Mouse (Mus musculus): ENCODE results near the gene Spata19.

The Spata19 gene

DNA sequence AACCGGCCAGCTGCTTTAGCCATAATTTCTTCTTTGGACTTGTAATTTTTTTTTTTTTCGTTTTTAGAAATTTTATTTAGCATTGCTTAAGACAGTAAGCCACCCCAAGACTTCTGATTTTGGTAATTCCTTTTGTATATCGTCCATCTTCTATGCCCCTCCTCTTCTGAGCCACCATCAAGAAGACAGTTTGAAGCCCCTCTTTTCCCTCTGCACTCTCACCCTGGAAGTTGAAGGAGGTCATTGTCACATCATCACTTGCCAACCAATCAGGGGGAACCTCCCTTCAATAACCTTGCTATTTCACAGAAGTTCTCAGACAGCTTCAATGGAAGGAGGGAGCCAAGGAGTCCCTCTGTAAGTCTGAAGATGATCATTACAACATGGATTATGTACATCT lies at the start of gene Spata19:
Gene Spata19 (plus strand): TSS at position 301 of the 400 bp plus-strand sequence.
- DNase-seq: no peak

DNA sequence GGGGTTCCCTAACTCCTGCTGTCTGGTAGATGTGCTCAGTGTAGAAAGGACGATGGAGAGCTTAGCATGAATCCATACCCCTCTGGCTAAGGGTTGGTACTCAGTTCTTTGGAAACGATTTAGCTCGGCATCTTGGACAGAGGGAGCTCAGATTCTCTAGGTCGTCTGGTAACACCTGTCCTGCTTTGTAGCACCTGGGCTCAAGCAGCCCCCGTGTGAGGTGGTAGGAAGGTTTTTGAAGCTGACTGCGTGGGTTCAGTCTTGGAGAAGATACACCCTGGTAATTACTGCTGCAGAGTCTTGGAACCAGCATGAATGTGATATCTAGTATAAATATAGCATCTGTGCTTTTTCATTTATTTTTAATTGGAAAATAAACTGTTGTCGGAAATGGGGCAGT lies 43.5 kb upstream of the Spata19 start:
- DNase-seq: peak; percentile 30

DNA sequence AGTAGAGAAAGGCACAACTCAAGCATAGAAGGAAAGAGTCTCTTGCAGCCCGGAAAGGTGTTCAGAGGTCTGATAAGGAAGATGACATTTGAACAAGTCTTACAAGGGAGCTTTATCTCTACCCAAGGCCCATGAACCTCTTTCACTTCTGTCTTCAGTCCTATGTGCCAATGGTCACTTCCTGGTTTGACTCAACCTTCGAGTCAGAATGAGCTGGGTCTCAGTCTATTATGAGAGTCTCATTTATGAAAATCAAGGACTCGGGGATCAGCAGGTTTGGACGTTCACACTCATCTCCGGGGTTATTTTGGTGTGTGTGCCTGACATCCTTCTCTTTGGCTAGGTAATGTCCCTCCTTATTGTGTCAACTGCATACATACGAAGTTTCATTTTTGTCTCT lies 38.7 kb upstream of the Spata19 start:
- no peak for DNase-seq

DNA sequence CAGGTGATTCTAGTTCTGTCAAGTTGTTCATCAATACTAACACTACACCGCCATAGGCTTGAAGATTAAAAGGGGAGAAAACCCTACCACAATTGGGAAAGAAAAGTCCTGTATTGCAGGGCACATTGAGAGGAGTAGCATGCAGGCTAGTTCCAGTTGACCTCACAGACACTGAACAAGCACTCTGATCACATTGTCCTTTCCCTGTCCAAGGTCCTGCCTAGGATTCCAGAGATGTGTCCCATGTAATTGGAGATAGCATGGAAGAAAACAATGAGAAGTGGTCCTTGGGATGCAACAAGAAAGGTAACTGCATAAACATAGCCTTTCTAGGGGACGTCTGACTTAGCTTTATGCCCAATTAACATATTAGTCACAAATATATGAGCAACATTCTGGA lies 29.4 kb upstream of the Spata19 start:
- DNase-seq: no peak

DNA sequence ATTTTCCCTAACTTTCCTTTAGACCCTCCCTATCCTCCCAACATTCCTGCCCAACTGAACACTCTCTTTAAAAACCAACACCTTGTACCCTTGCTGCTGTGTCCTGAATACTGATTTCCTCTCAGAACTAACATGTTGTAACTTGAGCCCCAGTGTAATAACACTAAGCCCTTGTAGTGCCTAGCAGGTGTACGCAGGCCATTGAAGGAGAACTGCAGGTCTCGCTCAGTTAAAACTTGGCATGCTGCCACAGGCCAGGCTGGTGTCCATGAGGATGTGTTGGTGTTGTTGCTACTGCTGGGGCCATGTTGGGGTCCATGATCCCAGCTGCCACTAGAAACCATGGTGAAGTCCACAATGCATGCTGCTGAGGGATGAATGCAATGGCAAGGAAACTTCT lies 27.5 kb upstream of the Spata19 start:
- no peak for DNase-seq

DNA sequence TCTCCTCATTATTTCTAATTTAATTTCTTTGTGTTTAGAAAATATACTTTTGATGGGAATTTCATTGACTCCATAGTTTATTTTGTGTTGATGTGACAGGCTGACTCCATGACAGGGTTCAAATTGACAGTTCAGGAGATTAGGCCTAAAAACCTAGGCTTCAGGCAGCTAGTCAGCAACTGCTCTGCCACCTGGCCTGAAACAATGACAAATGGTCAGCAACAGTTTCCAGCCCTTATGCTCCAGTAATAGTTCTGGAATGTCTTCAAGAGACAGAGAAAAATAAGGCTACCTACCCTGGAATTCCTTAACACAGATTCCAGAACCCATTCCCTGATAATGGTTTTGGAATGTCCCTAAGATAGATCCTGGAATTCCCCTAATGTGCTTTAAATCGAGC lies 20.9 kb upstream of the Spata19 start:
- DNase-seq: no peak

DNA sequence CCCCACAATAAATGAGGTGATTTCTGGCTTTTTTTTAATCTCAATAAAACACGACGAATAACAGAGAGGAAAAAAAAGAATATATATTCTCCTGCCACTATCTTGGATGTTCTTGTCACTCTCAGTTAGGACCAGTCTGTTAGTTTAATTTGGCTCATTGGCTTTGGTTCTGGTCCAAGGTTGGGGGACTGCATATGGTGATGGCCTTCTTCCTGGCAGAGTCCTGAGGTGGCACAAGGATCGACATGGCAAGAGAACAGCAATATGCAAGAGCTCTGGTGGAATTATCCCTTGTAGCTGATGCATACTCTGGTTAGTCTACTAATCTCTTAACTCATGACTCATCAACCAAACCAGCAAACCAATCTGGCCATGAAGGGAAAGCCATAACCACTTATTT lies 9.6 kb upstream of the Spata19 start:
- no peak for DNase-seq

DNA sequence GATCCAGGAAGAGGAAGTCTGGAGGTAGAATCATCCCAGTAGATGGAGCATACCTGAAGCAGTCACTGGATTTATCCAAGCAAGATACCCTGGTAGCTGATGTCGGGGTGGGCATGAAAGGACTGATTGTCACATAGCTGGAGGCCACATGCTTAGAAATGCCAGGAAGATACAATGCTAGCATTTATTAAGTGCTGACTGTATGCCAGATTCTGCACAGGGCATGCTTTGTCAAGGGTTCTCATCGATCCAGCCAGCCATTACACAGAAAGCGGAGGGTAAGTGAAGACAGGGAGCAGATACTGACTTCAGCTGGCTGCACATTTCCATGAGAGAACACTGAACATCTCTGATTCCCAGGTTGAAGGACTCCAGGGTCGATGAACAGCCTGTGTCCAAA lies 4.6 kb downstream of the Spata19 start:
- DNase-seq: no peak

DNA sequence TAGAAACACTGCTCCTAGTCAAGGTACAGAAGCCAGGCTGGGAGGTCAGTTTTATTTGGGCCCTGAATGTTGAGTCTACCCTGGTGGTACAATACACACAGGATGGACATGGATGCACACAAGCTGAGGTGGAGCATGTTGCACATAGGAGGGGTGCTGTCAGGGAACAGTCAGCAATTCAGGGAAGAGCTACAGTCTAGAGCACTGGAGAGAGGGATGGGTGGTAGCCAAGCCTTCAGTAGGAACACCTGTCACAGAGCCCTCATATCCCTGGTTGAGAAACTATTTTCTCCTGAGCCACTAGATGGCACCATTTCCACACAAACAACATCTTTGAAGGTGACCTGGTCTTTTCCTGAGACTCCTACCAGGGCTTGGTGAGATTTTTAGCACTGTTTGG lies 13.1 kb downstream of the Spata19 start:
- peak; percentile 70 for DNase-seq

DNA sequence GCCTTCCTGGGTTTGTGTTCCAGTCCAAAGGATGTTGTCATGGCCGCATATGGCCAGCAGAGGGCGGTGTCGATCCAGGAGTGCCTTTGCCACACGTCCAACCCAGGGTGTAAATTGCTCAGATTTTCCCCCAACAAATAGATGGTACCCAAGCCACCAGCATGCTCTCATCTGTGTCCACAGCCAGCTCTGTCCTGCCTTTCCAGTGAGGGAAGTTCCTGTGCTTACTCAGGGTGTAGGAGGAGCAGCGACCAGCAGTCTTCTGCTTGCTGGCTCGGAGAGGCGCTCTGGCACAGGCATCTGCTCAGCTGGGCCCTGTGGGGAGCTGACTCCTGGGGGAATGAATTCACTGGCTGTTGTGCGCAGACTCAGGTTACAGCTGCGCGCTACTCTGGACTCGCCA lies 17.5 kb downstream of the Spata19 start:
- peak; percentile 78 for DNase-seq

DNA sequence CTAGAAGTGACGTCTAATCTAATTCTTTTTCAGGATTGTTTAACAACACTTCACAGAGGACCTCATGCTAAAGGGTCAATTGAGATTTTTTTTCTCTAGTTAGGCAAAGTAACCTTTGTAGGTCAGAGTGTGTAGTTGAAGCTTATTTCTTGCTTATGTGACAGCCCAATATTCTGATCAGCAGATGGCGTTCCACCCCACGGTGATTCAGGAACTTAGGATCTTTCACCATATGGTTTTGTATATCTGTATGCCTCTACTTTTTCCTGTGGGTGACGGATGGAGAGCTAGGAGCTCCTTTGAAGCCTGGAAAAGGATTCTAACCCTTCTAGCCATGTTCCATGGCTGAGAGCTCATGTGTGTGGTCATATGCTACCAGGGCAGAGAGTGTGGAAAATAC lies 27.9 kb downstream of the Spata19 start:
- peak; percentile 5 for DNase-seq

DNA sequence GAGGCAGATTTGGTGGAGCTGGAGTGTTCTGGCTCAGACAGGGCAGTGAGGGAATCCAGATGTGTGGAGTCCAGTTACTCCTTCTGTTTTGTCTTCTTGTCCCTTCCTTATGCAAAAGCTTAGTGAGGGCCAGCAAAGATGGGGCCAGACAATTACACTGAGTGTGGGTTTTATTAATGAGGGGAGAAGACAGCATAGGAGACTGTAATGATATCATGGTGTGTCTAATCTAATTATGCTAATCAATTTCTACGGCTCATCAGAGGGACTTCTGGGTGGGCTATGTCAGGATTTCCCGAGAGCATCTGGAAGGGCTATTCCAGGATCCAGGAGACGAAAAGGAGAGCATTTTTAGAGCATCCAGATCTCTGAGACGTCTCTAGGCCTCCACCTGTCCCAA lies 32.0 kb downstream of the Spata19 start:
- no peak for DNase-seq

DNA sequence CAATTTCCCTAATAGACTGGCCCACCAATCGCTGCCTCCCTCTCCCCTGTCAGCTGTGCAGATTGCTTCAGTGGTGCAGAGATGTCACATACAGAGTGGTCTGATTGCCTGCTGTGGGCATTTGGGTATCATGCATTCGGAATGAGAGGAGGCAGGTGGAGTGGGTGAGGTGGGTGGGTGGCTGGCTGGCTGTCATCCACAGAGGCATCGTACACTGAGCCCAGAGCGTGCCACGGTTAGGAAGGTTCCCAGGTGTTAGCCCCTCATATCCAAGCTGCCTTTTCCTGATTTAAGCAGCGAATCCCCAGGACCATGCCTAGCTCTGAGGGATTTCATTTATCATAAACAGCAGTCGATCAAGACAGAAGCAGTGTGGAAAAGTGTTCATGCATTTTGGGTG lies 36.7 kb downstream of the Spata19 start:
- peak; percentile 54 for DNase-seq

DNA sequence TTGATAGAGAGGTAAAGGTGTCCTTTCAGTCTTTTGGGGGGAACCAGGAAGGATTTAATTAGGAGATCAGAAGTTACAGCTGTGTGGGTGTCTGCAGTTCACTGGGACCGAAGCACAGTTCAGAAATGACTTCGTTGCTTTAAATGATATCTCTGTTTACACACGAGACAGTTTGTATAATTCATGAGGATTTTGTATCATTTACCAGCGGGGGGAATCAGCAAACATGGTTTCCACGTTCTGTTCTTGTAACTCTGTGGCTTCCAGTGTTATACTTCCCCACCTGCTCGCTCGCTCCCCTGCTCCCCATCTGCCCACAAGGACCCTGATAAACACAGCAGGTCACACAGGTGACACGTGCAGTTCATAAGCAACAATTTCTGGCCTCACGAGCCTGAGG lies 39.3 kb downstream of the Spata19 start:
- peak; percentile 52 for DNase-seq

DNA sequence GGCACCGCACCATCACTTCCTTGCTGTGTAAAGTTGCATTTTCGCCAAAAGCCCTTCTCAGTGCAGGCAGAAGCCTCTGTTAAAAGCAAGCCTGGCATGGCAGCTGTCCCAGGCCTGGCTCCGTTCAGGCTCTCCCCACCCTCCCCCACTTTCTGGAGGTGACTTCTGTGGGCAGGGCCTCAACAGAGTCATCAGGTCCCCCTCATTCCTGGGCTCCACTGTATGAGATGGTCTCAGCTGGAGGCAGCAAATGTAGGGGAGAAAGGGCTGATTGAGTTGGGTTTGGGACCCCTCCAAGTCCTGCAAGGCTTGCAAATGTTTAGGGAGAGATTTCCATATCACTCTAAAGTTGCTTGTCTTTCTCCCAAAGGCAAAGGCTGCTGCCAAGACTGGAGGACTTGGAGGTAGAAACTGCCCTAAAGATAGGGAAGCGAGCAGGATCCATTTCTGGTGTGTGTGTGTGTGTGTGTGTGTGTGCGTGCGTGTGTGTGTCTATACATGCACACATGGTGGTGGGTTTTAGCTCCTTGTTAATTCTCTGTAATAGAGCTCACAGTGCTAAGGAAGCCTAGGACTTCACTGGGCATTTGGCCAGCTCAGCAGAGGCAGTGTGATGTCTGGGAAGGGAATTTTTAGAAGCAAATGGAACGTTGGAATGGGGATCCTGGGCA lies 40.9 kb downstream of the Spata19 start:
- peak; percentile 85 for DNase-seq

DNA sequence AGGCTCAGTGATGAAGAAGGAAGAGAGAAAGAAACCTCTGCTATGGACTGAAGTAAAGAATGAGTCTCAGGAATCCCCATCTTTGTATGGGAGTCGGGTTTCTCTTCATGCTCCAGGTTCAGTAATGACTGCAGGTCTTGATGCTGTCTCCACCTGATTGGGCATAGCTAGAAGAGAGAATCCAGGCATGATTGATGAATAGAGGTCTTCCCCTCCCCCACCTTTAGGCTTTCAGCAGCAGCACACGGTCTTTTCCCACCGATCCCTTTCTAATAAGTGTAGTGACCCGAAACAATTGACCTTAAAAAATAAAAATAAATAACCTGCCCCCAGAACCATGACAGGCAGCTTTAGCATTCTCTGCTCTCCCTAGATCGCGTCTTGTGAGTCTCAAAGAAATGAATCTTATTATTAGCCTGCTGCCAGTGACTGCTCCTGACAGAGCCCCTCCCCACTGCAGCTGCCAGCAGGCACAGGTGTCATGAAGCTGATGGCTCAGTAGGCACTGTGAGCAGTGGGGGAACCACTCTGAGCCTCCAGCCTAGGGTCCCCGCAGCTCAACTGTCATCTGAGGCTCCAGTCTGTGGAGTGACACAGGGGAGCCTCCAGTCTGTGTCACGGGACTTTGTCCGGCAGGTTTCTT lies 53.3 kb downstream of the Spata19 start:
- DNase-seq: peak; percentile 55

Measured in heart, adult 11 months (tissue).